In genomic region chr12:60214002-60214401, GRCm38 (mm10) we compare ENCODE assay signal across 13 mouse cellular contexts.
"Had no signal": no experiment of that assay in that cellular context is flagged by ENCODE, and none has a peak within 500 bp of the region (broad histone marks: within the 10 kb centered on the region; RNA-seq: fewer than 3 reads in every experiment).

No protein-coding gene starts in this region.

- H3K4me1 ChIP-seq: midbrain, embryonic 10.5 days; midbrain, embryonic 12.5 days; neural tube, embryonic 12.5 days had no signal

- DNase-seq: lung, adult 18-20 months; lung, embryonic 14.5 days; lung, postnatal 4 days; midbrain, embryonic 14.5 days; right cerebral cortex, postnatal 14 days; spleen, adult 18-20 months; thymus, adult 2 months; thymus, postnatal 25 days had no signal

- H3K9me3 ChIP-seq: midbrain, embryonic 10.5 days; midbrain, embryonic 12.5 days; neural tube, embryonic 12.5 days had no signal

- H3K27me3 ChIP-seq: midbrain, embryonic 12.5 days; neural tube, embryonic 12.5 days had no signal

- H3K36me3 ChIP-seq: midbrain, embryonic 10.5 days; midbrain, embryonic 12.5 days; neural tube, embryonic 12.5 days had no signal

- H3K4me2 ChIP-seq: lung, embryonic 14.5 days; midbrain, embryonic 12.5 days; neural tube, embryonic 12.5 days had no signal

- H3K9ac ChIP-seq: liver, embryonic 14.5 days; lung, embryonic 14.5 days; midbrain, embryonic 12.5 days; neural tube, embryonic 12.5 days had no signal

- H3K27ac ChIP-seq: liver, embryonic 14.5 days; midbrain, embryonic 10.5 days; midbrain, embryonic 12.5 days; neural tube, embryonic 12.5 days had no signal

- ATAC-seq: midbrain, embryonic 16.5 days had no signal

- H3K4me3 ChIP-seq: midbrain, embryonic 10.5 days; midbrain, embryonic 12.5 days; neural tube, embryonic 12.5 days had no signal
